Mouse (Mus musculus) embryo, embryonic 9.5 days (tissue): Measurements from ENCODE around the gene H2al1j.
"Not testable (repeated sequence)": the region's sequence is repeated elsewhere in the genome, so short reads cannot be mapped to it uniquely, and the experiment has no call there.

Experiments
- DNase-seq: peaks from one replicate; pipeline ENCODE4 v3.0.0-alpha.2; 2017; ENCODE audit errors: extremely low spot score

The H2al1j gene

DNA sequence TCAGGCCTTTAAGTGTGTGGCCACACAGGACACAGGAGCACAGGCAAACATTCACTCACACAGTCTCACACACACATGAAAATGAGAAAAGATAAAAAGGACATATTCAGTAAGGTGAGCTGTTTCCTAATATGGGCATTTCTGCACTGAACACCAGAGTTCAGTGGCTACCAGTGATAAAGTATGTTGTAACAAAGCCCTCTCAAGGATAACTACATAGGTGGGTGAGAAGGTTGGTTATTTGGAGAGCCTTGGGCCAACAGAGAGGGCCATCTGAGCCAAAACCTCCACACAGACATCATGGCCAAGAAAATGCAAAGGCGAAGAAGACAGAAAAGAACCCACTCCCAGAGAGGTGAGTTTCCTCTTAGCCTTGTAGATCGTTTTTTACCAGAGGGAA lies at the start of gene H2al1j:
Gene H2al1j (plus strand): TSS at position 301 of the 400 bp plus-strand sequence.
- DNase-seq, result not testable (repeated sequence)

DNA sequence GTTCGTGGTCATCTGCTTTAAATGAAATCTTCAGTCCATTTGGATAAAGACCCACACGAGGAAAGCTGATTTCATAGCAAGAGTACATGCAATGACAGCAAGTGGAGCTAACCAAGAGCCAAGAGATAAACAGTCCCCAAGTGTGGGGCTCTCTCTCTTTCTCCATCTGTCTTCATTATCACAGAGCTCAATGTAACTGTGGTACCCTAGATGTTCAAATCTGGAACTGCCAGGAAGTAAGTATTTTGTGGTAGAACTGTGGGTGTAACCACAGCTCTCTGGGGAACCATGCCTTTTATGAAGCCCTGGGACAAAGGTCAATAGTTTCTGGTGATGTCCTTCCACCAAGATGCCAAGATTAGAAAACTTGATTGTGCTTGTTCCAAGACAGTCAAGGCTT lies 46.9 kb upstream of the H2al1j start:
- no peak for DNase-seq

DNA sequence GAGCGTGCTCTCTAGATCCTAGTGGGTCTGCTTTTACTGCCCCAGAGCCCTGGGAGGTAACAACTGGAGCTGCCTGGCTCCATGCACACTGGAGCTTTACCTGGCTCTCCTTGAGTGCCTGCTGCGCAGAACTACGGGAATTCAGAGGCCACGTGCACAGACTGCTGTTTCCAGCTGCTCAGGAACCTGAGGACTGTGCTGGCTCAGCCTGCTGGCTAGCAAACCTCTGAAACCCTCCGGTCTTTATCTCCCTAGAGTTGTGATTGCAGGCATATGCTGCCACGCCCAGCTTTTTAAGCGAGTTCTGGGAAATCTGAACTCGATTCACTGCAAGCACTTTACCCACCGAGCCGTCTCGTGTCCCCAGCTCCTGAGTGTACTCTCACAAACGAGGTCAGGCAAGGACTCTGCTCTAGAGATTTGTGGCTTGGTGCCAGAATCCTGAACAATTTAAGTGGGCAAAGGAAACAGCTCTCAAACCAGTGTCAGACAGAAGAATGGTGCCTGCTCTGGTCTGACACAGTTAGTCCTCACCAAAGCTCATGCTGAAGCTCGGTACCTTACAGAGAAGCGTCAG lies 39.2 kb upstream of the H2al1j start:
- DNase-seq, result no peak

DNA sequence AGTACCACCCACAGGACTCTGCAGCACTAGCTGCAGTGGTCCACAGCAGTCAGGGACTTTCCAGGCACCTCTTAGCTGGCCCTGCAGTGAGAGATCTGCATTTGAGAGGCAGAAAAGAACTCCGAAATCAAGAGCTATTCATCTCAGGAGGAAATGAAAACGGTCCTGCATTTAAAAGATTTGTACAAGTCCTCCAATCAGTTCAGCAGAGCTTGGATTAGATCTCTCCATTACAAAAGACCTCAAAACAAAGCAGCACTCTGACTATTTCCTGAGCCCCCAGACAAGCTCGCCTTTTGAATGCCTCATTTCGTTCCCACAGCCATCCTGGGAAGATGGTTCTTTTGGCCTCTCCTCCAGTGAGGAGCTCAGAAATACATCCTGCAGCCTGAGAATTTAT lies 38.4 kb upstream of the H2al1j start:
- DNase-seq, result no peak

DNA sequence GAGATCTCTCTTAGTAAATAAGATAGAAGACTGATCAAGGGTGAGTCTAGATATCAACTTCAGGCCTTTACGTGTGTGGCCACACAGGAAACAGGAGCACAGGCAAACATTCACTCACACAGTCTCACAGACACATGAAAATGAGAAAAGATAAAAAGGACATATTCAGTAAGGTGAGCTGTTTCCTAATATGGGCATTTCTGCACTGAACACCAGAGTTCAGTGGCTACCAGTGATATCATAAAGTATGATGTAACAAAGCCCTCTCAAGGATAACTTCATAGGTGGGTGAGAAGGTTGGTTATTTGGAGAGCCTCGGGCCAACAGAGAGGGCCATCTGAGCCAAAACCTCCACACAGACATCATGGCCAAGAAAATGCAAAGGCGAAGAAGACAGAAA lies 28.7 kb upstream of the H2al1j start, which contains the start of gene H2al1a:
Gene H2al1a (plus strand): TSS at position 301 of the 400 bp plus-strand sequence.
- not testable (repeated sequence) for DNase-seq

DNA sequence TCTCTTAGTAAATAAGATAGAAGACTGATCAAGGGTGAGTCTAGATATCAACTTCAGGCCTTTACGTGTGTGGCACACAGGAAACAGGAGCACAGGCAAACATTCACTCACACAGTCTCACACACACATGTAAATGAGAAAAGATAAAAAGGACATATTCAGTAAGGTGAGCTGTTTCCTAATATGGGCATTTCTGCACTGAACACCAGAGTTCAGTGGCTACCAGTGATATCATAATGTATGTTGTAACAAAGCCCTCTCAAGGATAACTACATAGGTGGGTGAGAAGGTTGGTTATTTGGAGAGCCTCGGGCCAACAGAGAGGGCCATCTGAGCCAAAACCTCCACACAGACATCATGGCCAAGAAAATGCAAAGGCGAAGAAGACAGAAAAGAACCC lies 25.5 kb upstream of the H2al1j start, which contains the start of gene H2al1b:
Gene H2al1b (plus strand): TSS at position 301 of the 400 bp plus-strand sequence.
- DNase-seq, result not testable (repeated sequence)

DNA sequence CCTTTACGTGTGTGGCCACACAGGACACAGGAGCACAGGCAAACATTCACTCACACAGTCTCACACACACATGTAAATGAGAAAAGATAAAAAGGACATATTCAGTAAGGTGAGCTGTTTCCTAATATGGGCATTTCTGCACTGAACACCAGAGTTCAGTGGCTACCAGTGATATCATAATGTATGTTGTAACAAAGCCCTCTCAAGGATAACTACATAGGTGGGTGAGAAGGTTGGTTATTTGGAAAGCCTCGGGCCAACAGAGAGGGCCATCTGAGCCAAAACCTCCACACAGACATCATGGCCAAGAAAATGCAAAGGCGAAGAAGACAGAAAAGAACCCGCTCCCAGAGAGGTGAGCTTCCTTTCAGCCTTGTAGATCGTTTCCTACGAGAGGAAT lies 22.3 kb upstream of the H2al1j start, which contains the start of gene H2al1c:
Gene H2al1c (plus strand): TSS at position 301 of the 400 bp plus-strand sequence.
- not testable (repeated sequence) for DNase-seq

DNA sequence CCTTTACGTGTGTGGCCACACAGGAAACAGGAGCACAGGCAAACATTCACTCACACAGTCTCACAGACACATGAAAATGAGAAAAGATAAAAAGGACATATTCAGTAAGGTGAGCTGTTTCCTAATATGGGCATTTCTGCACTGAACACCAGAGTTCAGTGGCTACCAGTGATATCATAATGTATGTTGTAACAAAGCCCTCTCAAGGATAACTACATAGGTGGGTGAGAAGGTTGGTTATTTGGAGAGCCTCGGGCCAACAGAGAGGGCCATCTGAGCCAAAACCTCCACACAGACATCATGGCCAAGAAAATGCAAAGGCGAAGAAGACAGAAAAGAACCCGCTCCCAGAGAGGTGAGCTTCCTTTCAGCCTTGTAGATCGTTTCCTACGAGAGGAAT lies 19.1 kb upstream of the H2al1j start, which contains the start of gene H2al1d:
Gene H2al1d (plus strand): TSS at position 301 of the 400 bp plus-strand sequence.
- DNase-seq, result not testable (repeated sequence)

DNA sequence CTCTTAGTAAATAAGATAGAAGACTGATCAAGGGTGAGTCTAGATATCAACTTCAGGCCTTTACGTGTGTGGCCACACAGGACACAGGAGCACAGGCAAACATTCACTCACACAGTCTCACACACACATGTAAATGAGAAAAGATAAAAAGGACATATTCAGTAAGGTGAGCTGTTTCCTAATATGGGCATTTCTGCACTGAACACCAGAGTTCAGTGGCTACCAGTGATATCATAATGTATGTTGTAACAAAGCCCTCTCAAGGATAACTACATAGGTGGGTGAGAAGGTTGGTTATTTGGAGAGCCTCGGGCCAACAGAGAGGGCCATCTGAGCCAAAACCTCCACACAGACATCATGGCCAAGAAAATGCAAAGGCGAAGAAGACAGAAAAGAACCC lies 16.0 kb upstream of the H2al1j start, which contains the start of gene H2al1e:
Gene H2al1e (plus strand): TSS at position 301 of the 400 bp plus-strand sequence.
- DNase-seq, result not testable (repeated sequence)

DNA sequence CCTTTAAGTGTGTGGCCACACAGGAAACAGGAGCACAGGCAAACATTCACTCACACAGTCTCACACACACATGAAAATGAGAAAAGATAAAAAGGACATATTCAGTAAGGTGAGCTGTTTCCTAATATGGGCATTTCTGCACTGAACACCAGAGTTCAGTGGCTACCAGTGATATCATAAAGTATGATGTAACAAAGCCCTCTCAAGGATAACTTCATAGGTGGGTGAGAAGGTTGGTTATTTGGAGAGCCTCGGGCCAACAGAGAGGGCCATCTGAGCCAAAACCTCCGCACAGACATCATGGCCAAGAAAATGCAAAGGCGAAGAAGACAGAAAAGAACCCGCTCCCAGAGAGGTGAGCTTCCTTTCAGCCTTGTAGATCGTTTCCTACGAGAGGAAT lies 12.8 kb upstream of the H2al1j start, which contains the start of gene H2al1f:
Gene H2al1f (plus strand): TSS at position 301 of the 400 bp plus-strand sequence.
- not testable (repeated sequence) for DNase-seq

DNA sequence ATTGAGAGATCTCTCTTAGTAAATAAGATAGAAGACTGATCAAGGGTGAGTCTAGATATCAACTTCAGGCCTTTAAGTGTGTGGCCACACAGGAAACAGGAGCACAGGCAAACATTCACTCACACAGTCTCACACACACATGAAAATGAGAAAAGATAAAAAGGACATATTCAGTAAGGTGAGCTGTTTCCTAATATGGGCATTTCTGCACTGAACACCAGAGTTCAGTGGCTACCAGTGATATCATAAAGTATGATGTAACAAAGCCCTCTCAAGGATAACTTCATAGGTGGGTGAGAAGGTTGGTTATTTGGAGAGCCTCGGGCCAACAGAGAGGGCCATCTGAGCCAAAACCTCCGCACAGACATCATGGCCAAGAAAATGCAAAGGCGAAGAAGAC lies 9.7 kb upstream of the H2al1j start, which contains the start of gene H2al1g:
Gene H2al1g (plus strand): TSS at position 301 of the 400 bp plus-strand sequence.
- DNase-seq, result not testable (repeated sequence)

DNA sequence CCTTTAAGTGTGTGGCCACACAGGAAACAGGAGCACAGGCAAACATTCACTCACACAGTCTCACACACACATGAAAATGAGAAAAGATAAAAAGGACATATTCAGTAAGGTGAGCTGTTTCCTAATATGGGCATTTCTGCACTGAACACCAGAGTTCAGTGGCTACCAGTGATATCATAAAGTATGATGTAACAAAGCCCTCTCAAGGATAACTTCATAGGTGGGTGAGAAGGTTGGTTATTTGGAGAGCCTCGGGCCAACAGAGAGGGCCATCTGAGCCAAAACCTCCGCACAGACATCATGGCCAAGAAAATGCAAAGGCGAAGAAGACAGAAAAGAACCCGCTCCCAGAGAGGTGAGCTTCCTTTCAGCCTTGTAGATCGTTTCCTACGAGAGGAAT lies 6.4 kb upstream of the H2al1j start, which contains the start of gene H2al1h:
Gene H2al1h (plus strand): TSS at position 301 of the 400 bp plus-strand sequence.
- not testable (repeated sequence) for DNase-seq

DNA sequence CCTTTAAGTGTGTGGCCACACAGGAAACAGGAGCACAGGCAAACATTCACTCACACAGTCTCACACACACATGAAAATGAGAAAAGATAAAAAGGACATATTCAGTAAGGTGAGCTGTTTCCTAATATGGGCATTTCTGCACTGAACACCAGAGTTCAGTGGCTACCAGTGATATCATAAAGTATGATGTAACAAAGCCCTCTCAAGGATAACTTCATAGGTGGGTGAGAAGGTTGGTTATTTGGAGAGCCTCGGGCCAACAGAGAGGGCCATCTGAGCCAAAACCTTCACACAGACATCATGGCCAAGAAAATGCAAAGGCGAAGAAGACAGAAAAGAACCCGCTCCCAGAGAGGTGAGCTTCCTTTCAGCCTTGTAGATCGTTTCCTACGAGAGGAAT lies 3.3 kb upstream of the H2al1j start, which contains the start of gene H2al1i:
Gene H2al1i (plus strand): TSS at position 301 of the 400 bp plus-strand sequence.
- not testable (repeated sequence) for DNase-seq

DNA sequence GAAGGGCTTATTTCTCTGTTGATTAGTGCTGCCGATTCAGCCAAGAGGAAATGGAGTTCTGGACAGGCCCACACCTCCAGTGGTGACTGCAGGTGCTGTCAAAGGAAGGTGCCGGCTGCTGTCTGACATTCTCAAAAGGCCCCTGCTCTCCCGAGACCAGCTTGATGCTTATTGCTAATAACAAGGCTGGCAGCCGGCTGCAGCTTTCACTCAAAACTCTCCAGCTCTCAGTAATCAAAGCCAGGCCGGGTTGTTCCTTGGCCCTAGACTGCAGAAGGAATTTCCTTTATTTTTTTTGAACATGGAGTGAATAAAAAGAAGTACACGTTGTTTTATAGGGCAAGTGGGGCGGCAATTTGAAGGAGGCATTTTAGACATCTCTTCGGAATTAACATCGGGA lies 18.1 kb downstream of the H2al1j start:
- DNase-seq, result no peak

DNA sequence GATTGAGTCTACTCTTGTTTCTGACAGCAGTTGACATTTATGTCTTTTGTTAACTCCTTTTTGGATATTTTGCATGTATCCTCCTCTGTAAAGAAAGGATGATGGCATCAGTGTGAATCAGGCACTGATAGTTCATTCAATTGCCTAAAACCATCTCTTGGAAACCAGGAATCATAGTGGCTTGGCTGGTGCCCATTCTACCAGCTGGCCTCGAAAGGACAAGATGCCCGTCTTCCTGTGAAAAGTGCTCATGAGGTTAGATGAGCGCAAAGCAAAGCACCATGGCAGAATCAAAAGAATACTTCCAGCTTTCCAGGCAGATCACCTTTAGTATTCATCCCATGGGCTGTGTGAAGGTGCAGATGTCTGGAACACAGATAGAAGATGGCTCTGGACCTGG lies 19.1 kb downstream of the H2al1j start:
- no peak for DNase-seq

DNA sequence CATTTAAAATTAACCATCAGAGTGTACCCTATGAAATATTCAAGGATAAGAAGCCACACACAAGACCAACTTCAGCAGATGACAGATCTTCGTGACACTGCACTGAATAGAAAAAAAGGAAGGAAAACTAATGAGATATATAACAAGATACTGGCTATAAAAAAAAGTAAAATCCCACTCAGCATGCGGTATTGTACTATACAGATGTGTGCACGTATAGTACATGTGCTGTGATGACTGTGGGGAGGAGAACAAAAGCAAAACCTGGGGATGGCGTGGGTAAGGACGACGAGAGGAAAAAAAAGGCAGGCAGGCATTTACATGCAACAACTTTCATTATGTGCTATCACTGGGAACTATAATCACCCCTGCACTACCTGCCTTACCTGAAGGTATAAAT lies 33.2 kb downstream of the H2al1j start:
- no peak for DNase-seq

DNA sequence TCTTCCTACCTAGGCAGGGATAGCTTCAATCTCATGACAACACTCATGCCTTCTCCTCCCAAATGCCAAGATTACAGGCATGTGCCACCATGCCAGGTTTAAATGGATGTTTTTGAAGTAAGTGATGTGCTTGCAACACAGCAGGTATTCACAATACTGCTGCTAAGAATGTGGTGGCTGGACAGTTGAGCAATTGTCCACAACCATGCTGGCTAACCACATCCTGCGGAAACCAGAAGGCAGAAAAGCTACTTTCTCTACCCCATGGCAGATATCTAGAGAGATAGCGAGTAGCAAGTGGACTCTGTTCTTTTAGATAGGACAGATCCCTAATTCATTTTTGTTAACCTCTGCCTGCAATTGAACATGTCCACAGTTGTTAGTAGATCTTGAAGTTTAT lies 33.6 kb downstream of the H2al1j start:
- no peak for DNase-seq

DNA sequence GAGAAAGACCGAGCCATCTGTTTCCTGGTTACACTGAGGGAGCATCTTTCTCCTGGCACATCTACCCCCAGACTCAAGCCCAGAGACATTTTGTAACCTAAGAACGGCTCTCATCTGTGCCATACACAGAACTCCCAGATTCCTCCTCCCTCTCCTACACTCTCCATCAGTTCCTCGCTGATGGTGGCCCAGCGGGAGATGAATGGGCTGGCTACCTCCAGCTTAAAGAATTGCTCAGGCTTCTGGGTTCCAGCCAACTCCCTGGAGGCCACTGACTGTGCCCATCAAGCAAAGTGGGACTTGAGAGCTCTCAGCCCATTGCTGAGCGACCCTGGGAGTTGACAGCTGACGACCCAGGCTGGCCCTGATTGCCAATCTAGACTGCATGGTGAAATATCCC lies 36.3 kb downstream of the H2al1j start:
- DNase-seq, result no peak

DNA sequence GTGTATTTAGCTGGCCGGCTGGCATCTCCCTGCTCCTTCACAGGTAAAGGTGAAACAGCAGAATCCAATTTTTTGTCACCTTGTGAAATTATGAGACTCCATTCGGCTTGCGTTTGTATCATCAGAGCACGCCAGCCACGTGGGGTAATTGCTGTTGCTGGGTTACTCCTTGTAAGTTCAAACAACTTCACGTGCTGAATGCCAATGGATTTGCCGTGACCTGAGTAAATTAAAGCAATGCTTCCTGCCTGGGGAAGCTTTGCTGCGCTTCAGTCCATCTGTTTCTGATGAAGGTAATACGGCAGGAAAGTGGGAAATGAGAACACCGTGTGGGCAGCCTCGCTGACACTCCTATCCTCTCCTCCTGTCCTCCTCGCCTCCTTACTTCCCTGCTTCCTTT lies 37.5 kb downstream of the H2al1j start:
- DNase-seq, result no peak
